In genomic region chrX:103616536-103617404, GRCm38 (mm10) we compare ENCODE assay signal across 8 mouse cellular contexts. TPM values are rescaled to one million over a fixed set of nuclear protein-coding genes. Genes with fewer than 3 reads are reported as not detected.
DNase-seq lines count a peak whose midpoint lies in the region; ATAC-seq lines count a peak whose summit lies in the region.

No protein-coding gene starts in this region.

- H3K9me3 ChIP-seq in forebrain, embryonic 10.5 days = no peaks in the 10 kb centered on the region
- H3K9me3 ChIP-seq in heart, embryonic 15.5 days (replicated peaks) = no peaks in the 10 kb centered on the region
- H3K9me3 ChIP-seq in liver, embryonic 13.5 days (replicated peaks) = no peaks in the 10 kb centered on the region
- no peaks in the 10 kb centered on the region for H3K9me3 ChIP-seq in stomach, embryonic 14.5 days (ENCODE audit: control insufficient read depth, low read depth, low read length)

- H3K4me2 ChIP-seq in heart, embryonic 15.5 days = peak overlapping the region; percentile 67
- peak overlapping the region; percentile 71 for H3K4me2 ChIP-seq in liver, embryonic 13.5 days
- H3K4me2 ChIP-seq in stomach, embryonic 14.5 days (replicated peaks; ENCODE audit: low read depth, low read length) = peak overlapping the region; percentile 53

- no peaks in the 10 kb centered on the region for H3K27me3 ChIP-seq in forebrain, embryonic 10.5 days (ENCODE audit: poor library complexity, severe bottlenecking)
- no peaks in the 10 kb centered on the region for H3K27me3 ChIP-seq in heart, embryonic 15.5 days
- no peaks in the 10 kb centered on the region for H3K27me3 ChIP-seq in liver, embryonic 13.5 days
- no peaks in the 10 kb centered on the region for H3K27me3 ChIP-seq in stomach, embryonic 14.5 days (ENCODE audit: control insufficient read depth, insufficient read depth, low read length)

- peak overlapping the region; percentile 65 for H3K9ac ChIP-seq in heart, embryonic 15.5 days
- peak overlapping the region; percentile 73 for H3K9ac ChIP-seq in liver, embryonic 13.5 days
- H3K9ac ChIP-seq in stomach, embryonic 14.5 days (replicated peaks; ENCODE audit: low read depth, low read length) = peak overlapping the region; percentile 52

- DNase-seq in forebrain, embryonic 10.5 days (ENCODE audit: extremely low spot score, low spot score) = peak; percentile 89
- peak; percentile 84 for DNase-seq in kidney, postnatal 14 days
- peak; percentile 74 for DNase-seq in liver, embryonic 13.5 days
- DNase-seq in natural killer cell, adult 2 months (ENCODE audit: low spot score in 2 of 2) = peak; percentile 81 to 83

- H3K4me3 ChIP-seq in brown adipose tissue, adult 24 weeks (ENCODE audit: insufficient read depth, low read depth, low read length) = peak overlapping the region; percentile 85
- peak overlapping the region; percentile 55 for H3K4me3 ChIP-seq in forebrain, embryonic 10.5 days
- H3K4me3 ChIP-seq in heart, embryonic 15.5 days = peak overlapping the region; percentile 56
- H3K4me3 ChIP-seq in liver, embryonic 13.5 days (replicated peaks) = peak overlapping the region; percentile 69
- peak overlapping the region; percentile 35 for H3K4me3 ChIP-seq in stomach, embryonic 14.5 days (ENCODE audit: low read depth, low read length)

- H3K4me1 ChIP-seq in brown adipose tissue, adult 24 weeks (ENCODE audit: control insufficient read depth, insufficient read depth, insufficient read length, low read length) = no peaks in the 10 kb centered on the region
- H3K4me1 ChIP-seq in forebrain, embryonic 10.5 days = peaks cover 30% of the 10 kb centered on the region
- H3K4me1 ChIP-seq in heart, embryonic 15.5 days (replicated peaks) = peaks cover 2% of the 10 kb centered on the region; the same call in 1 of the 2 replicates
- H3K4me1 ChIP-seq in liver, embryonic 13.5 days (replicated peaks) = peaks cover 26% of the 10 kb centered on the region
- H3K4me1 ChIP-seq in stomach, embryonic 14.5 days (ENCODE audit: control insufficient read depth, insufficient read depth, low read length) = no peaks in the 10 kb centered on the region

- peak; percentile 93 for ATAC-seq in CD4-positive, CD25-positive, alpha-beta regulatory T cell, adult 4 months
- ATAC-seq in heart, embryonic 15.5 days (replicated peaks; ENCODE audit: insufficient number of reproducible peaks, insufficient read depth, low FRiP score, low read depth) = peak; percentile 98
- peak; percentile 93 for ATAC-seq in liver, embryonic 13.5 days (ENCODE audit: low read depth)
- peak; percentile 96 for ATAC-seq in stomach, embryonic 14.5 days (ENCODE audit: insufficient number of reproducible peaks, insufficient read depth, low FRiP score, low read depth)

- peaks cover 27% of the 10 kb centered on the region for H3K36me3 ChIP-seq in forebrain, embryonic 10.5 days (replicated peaks)
- H3K36me3 ChIP-seq in heart, embryonic 15.5 days = peaks cover 3% of the 10 kb centered on the region; the same call in 1 of the 2 replicates
- H3K36me3 ChIP-seq in liver, embryonic 13.5 days = peaks cover 21% of the 10 kb centered on the region
- H3K36me3 ChIP-seq in stomach, embryonic 14.5 days (ENCODE audit: control insufficient read depth, insufficient read depth, low read length) = no peaks in the 10 kb centered on the region; the same call in 1 of the 2 replicates

- 2% methylated on average over 25 of the region's 50 CpGs for WGBS in forebrain, embryonic 10.5 days
- WGBS in heart, embryonic 15.5 days = under 1% methylated on average over 30 of the region's 50 CpGs
- 1% methylated on average over 24 of the region's 50 CpGs for WGBS in liver, embryonic 13.5 days (ENCODE audit: insufficient replicate concordance)
- 2% methylated on average over 25 of the region's 50 CpGs for WGBS in stomach, embryonic 14.5 days

- H3K27ac ChIP-seq in brown adipose tissue, adult 24 weeks (replicated peaks; ENCODE audit: low read depth, low read length) = peak overlapping the region; percentile 99
- peak overlapping the region; percentile 89 for H3K27ac ChIP-seq in forebrain, embryonic 10.5 days
- peak overlapping the region; percentile 95 for H3K27ac ChIP-seq in heart, embryonic 15.5 days
- H3K27ac ChIP-seq in liver, embryonic 13.5 days = peak overlapping the region; percentile 85
- peak overlapping the region; percentile 92 for H3K27ac ChIP-seq in stomach, embryonic 14.5 days (ENCODE audit: low read length)

RNA-seq across cellular contexts. Expression of gene Zcchc13, which starts 13.6 kb away (rescaled TPM):
- polyA plus RNA-seq in CD4-positive, CD25-positive, alpha-beta regulatory T cell, adult 4 months (2017; shearing (Covaris generic)) = not detected
- not detected in 2 replicates for polyA plus RNA-seq in brown adipose tissue, adult 24 weeks (2012; ENCODE audit: insufficient read depth, insufficient read length, missing spikeins)
- polyA plus RNA-seq in forebrain, embryonic 10.5 days (2016; fragmentation: Nextera tagmentation; extraction: Ambion mirVana) = not detected in 2 replicates
- not detected in 2 replicates for polyA plus RNA-seq in heart, embryonic 15.5 days (2015; fragmentation: Nextera tagmentation; extraction: Ambion mirVana)
- polyA plus RNA-seq in liver, embryonic 13.5 days (2015; fragmentation: Nextera tagmentation; extraction: Ambion mirVana) = not detected in 2 replicates
- not detected in 2 replicates for polyA plus RNA-seq in stomach, embryonic 14.5 days (2014; fragmentation: Nextera tagmentation; extraction: Ambion mirVana)

Comparison
In these comparisons a context has a peak if more than half of its experiments do, and no peak if none do; other contexts are left out.
1. Peak in every context shown above with its lines: DNase-seq, ATAC-seq, H3K4me3 ChIP-seq and H3K27ac ChIP-seq.
2. H3K4me3 ChIP-seq: peak in every context shown above with its lines; median percentile 85 in brown adipose tissue, adult 24 weeks; 69 in liver, embryonic 13.5 days; 56 in heart, embryonic 15.5 days; 55 in forebrain, embryonic 10.5 days; 35 in stomach, embryonic 14.5 days.